Mouse (Mus musculus): ENCODE measurements around the gene Dach2.

DNA sequence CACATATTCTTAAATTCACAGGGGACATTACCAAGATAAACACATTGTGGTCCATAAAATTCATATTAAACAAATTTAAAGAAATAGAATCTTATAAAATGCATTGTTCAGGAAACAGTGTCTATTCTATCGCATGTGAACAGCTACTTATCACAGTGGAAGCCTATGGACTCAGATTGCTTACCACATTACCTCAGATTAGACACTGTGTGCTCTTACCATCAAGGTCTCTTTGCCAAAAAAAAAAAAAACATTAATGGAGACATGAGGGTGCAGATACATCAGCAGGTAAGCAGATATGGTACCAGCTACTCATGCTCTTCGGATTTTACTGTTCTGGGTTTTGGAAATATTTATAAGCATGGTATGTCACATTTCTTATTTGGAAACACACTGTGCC lies 415.1 kb downstream of the Dach2 start:
- TF ChIP-seq CTCF (IDR thresholded peaks at IDR 0.05; ENCODE audit: low read depth): no peak
- TF ChIP-seq EP300 (optimal IDR thresholded peaks at IDR 0.05): no peak

Measured in stomach, postnatal 0 days (tissue).